Mouse (Mus musculus): ENCODE results near the gene Tpk1.

Gene Tpk1

DNA sequence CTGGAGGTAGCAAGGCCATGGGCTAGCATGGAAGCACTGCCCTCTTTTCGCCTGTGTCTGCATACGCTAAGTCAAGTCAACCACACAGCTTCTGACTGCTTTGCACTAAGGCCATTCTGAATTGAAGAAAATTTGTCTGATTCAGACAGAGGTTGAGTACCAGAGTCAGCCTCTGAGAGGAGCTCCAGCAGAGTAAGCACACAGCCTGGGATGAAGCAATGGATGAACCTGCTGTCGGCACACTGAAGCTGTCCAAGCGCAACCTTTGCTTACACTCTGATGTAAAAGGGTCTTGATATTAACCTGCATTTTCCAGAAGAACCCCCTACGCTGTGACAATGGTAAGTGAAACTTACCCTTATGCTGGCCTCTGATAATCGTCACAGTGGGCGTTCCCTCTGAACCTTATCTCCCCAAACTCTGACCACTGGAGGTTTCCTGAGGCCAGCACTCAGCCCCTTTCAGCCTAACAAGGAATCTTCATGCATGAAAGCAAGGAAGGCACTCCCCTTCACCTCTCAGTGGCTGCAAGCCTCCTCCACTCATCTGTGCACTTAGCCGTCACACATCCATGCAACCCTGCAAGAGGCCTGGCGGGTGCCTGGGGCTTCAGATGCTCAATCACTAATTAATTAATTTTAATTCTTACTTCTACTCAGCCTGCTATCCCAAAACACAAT lies 311.4 kb downstream of the Tpk1 start:
- DNase-seq (ENCODE audit: low spot score), result no peak

DNA sequence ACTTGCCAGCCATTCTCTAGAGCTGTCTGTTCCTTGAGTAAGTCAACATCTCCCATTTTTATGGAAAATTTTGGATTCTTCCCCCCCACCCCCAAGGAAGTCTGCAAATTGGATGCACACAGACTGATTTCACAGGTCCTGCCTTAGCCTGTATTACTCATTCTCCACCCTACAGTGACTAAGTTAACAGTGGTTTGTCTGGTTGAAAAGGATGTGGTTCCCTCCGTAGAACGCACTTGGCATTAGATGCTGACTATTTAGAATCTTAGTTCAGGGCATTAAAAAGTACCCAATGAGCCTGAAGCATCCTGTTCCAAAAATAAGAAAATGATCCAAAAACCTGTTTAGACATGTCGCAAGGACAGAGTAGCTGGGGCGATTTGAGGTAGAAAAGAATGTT lies 312.6 kb downstream of the Tpk1 start:
- DNase-seq (ENCODE audit: low spot score), result no peak

DNA sequence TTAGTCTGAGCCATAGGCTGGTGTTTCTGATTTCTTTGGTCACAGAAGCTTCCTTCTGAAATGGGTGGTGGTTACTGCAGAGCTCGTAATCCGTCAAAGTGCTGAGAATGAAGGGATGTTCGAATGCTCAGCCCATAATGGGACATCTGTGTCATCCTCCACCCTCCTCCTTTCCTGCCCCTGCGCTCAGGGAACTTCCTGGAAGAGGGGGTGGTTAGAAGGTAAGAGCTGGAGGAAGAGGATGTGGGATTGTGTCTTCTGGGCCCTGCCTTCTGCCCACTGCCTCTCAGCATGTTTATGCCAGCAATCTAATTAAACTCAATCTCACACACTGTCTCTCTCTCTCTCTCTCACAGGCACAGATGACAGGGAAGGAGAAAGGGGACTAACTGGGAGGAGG lies 317.0 kb downstream of the Tpk1 start:
- DNase-seq (ENCODE audit: low spot score), result no peak

DNA sequence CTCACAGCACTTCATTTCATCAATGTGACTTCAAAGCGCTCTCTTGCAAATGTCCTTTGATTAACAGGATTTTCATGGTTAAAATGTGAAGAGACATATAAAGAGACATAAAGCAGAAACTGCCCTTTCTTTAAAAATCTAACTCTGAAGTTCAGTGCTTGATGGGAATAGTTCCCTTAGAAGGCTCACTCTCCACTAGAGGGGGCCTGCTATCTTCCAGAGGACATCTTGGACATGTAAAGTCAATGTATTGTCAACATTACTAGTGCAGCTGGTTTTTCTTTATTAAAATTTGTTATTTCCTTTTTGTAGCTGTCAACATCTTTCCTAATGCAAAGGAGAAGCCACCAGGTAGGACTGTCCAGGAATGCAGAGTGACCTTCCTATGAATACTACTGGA lies 318.4 kb downstream of the Tpk1 start:
- DNase-seq (ENCODE audit: low spot score), result no peak

DNA sequence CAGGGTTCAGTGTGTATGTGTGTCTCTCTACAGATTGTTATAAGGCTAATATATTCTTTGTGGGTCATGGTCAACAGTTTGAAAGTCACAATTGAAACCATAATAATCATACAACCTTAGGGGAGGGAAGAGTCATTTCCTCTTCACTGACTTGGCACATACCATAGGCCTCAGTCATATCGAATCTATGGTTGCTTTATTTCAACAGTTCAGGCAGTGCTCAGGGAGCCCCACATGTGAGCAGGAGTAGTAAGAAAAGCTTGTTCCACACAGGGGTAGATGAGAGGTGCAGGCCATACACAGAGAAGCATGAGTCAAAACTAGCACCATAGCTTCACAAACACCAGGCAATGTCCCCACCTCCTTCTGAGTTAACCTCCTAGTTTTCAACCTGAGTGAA lies 323.1 kb downstream of the Tpk1 start:
- no peak for DNase-seq (ENCODE audit: low spot score)

DNA sequence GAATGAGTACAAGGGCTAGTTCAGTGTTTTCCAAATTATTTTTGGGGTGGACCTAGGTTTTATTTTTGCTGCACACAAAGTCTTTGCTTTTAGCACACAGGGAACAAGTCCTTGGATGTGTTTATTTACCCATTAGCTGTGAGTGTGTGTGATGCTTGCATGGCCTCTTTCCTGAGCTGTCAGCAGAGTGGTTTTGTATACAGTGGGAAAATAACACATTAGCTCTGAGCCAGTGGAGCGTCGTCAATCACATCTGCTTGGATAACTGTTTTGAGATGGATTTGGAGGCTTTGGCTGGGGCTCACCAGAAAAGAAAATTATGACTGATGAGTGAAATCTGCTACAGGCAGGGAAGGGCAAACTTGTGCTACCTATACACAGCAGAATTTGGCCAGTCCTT lies 323.7 kb downstream of the Tpk1 start:
- DNase-seq (ENCODE audit: low spot score), result no peak

DNA sequence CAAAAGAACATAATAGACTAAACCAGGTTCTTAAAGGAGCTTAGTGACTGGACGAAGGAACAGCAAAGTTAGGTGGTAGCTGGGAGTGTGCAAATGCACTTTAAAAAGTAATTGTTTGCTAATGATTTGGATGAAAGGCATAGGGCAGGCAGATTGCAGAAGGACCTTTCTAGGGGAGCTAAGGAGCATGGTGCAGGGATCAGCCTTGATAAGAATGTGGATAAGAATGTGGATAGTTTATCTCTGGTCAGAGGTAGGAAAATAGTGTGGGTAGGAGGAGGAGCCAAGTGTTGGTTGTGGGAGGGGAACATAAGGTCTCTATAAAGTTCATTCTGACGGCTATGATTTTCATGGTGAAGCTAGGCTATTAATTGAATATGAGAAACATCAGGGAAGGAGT lies 327.3 kb downstream of the Tpk1 start:
- DNase-seq (ENCODE audit: low spot score), result no peak

DNA sequence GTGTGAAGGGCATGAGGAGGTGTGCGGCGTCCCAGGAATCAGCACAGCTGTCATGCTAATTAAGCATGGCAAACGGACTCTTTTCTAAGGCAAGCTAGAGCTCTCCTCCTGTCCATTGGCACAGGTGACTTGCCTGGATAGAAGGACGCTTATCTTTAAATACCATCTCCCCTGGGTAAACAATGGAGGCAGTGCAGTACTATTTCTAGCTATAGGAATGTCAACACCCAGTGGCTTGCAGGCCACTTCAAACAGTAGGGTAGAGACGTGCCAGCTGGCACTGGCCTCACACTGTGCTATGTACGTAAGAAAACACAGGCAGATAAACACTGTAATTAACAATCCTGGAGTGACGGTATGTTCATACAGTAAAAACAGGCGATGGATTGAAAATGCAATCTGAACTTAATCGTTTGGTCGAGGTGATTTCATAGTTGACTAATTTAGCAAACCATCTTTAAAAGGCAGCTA lies 328.6 kb downstream of the Tpk1 start:
- no peak for DNase-seq (ENCODE audit: low spot score)

DNA sequence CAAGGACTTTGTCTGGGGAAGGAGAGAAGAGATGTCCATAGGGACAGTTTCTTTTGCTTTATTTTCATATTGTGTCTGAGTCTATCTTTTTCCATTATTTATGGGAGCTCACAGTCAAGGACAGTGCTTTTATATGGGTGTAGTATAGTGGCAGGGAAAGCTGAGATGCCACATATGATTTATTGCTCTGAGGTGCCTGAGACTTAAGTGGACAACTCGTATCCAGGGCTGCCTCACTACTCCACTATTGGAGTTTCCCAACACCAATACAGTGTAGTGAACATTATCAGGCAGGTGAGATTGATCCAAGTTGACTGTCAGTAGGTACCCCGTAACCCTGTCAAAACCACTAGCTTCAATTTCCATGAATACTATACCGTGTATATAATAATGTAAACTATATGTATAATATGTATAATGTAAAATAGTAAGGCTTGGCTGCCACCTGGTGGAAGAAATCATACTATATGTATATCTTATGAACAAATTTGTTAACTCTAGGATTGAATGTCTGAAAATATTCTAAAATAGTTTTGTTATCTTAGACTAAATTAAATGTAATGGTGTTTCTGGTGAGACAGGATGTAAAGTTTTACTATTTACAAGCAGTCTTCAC lies 330.4 kb downstream of the Tpk1 start:
- no peak for DNase-seq (ENCODE audit: low spot score)

DNA sequence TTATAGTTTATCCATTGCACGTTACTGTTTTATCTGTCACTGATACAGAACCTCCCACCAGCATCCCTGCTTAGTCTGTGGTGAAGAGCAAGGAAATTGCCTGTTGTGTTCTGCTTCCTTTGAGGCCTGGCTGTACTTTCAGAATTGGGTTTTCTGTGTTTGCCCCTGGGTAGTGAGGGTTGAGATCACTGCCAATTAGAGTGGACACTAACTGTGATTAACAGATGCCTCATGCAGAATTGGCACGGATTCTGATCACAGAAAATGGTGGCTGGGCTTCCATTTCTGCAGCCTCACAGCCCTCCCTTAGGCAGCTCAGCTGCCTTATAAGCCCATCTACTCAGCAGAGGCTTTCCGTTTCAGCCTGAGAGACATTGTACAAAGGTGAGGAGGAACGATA lies 332.6 kb downstream of the Tpk1 start:
- no peak for DNase-seq (ENCODE audit: low spot score)

DNA sequence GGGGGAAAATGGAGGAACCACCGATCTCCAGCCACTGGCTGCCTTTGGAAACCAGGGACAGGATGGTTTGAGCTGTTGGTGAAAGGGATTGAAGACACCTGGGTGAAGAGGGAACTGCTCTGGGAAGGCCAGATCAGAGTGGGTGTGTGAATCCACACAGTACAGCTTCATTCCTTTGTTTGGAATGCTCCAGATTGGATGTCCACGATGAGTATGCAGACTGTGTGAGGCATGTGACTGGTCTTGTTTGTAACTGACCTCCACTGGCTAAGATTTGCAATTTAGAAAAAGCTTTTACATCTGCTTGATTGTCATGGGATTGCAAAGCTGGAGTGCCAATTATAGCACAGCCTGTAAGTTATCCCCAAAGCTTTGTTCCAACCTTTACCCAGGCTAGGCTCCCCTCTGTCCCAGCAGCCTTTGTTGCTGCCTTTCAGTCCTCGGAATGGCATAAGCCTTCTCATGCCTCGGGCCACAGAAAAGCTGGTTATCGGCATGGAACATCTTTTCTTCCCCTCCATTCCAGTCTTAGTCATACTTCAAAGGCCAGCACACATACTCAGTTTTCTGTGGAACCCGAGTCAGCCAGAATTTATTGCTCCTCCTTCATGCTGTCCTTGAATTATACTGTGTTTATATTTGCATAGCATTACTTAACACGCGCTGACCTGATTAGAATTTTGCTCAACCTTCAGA lies 353.0 kb downstream of the Tpk1 start:
- DNase-seq (ENCODE audit: low spot score), result no peak

DNA sequence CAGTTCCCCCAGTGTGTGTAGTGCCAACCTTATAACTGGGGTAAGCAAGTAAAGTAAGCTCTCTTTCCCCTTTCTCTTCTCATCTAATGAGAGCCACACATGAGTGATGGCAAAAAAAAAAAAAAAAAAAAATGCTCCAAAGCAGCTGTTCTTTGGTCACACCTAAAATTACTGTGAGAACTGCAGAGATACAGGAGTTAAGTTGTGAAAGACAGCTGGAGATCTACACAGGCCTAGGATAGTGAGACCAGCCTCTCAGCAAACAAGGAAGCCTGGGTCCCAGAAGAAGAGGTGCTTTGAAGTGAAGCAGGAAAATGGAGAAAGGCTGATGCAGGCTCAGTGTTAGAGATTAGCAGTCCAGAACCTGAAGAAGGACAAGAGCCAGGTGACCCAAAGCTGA lies 353.5 kb downstream of the Tpk1 start:
- no peak for DNase-seq (ENCODE audit: low spot score)

DNA sequence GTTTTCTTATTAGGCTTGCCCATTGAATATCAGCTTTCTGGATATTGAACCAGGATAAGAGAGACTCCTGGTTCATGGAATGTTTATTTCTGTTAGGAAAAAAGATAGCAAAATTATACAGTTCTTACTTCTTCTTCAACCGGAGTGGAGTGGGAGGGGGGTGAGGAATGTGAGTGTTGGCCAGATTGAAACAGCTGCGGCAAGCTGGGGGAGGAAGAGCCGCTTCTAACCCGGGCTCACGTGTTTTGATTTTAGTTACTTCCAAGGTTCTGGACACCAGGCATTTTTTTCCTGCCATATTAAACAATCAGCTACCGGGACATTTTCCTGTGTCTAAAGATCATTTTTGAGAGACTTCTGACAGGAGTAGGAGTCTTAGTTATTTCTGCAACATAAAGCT lies 356.0 kb downstream of the Tpk1 start:
- no peak for DNase-seq (ENCODE audit: low spot score)

DNA sequence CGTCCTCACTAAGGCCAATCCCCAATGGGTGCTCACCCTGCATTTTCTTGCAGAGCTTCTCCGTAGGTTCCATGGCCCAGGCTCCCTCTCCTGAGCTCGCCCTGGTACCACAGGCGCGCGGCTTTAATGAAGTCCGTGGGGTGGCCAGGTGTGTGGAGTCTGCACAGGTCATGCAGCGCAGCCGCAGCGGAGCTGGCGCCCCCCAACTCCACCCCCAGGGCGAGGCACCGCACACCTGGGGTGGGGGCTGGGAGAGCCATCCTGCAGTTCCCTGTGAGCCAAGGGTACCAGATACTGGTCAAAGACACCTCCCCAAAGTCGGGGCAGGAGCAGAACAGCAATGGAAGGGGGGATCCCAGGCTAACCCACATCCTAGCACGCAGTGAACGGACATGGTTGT lies 356.6 kb downstream of the Tpk1 start, which contains the start of gene Nobox:
Gene Nobox, minus strand, starts transcription at position 101 of the 400 bp plus-strand sequence.
- DNase-seq (ENCODE audit: low spot score), result no peak

DNA sequence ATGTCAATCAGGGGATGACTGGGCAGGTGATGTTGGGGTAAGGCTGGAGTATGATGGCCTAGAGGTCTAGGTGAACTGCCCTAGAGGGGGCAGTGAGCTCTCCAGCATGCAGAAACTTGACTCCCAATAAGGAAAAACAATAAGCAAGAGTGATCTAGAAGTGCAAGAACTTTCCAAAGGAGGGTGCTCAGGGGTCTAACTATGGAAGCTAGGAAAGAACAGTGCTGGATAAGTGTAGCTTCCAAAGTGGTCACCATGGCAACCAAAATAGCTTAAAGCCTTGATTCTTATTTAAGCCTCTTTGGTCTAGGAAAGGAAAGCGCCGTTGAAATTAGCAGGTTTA lies 368.6 kb downstream of the Tpk1 start:
- peak; percentile 18 for DNase-seq (ENCODE audit: low spot score)

DNA sequence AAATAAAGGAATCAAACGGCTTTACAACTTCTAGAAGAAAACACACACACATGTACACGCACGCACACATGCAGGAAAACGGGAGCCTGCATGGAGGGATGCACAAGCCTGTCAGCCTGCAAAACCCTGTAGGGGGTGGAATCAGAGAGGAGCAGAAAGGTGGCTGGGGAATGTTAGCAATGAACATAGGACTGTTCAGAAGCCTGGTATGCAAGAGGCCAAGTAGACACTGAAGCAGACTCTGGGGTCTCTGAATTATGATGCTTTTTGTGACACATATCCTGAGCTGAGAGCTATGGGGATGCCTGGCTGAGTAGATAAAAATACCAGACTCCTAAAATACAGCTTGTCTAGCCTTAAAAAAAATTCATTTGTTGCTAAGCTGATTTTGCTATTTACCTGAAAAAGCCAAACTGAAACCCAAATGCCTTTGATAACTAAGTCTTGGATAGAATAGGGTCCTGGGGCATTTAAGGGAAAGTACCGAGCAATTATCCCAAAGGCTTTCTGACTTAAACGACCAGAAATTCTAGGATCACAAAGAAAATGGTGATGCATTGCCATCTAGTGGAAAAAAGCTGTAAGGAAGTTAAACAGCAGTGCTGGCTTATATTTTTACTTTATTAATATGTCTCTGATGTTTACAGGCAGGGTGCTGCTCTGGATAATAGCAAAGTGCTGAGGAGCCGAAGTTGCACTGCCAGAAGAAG lies 369.1 kb downstream of the Tpk1 start:
- DNase-seq (ENCODE audit: low spot score), result peak; percentile 79

DNA sequence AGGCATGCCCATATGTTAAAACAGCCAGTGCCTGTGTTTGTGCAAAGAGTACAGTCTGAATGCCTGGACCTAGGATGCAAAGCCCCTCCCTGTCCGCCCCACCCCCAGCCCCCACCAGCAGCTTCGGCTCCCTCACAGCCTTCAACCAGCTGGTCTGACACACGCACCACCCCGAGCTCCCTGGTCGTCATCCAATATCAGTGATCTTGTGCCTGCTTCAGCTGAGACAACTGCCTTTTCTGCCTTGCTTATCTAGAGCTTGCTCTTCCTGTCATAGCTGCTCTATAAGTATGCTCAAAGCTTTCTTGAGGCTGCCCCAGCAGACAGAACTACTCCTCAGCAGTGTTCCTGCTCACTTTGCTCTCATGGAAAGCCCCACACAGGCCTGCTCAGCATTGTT lies 370.2 kb downstream of the Tpk1 start:
- DNase-seq (ENCODE audit: low spot score), result no peak
